Mouse (Mus musculus): ENCODE measurements around the gene Morn4. TPM values are rescaled to one million over a fixed set of nuclear protein-coding genes. Genes with fewer than 3 reads are reported as not detected.

The Morn4 gene
- total RNA-seq (2021) = 10 to 100 TPM; 71.3 to 73.3 TPM

DNA sequence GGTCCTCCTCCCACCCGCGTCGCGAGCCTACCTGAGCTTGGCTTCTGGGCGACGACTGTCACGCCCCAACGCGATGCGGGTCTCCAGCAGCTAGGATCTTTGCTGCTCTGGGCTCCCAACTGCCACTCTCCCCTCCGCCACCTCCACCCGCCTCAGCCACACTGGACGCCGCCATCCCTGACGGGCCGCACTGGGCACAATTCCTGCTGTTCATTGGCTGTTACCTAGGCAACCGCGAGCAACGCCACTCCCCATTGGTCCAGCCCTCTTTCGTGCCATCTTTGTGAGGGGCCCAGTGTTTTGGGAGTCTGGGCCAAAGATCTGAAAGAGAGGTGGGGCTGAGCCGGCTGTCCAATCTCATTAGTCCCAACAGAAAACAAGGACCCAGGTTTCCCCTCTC is at the start of gene Morn4:
Gene Morn4, minus strand, starts transcription at position 192 of the 400 bp plus-strand sequence.
- intact Hi-C loops (cut with DNase I) = no loop called here
- peak; percentile 94 to 95 for DNase-seq (ENCODE audit: extremely low spot score in 1 of 2, low spot score in 2 of 2)

DNA sequence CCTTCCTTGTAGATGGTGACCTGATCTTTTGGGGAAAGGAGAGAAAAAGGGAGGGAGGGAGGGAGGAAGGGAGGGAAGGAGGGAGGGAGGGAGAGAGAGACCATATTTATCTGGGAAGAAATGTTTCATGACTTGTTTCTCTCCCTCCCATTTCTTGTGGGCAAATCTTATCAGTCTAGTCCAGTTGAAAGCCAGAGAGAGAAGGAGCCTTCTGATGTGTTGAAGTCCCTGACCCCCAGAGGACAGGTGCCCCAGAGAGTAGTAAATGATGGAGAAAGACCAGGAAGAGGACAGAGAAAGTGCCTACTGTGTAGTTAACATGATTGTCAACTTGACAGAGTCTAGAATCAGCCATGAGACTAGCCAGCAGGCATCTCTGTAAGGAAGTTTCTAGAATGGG is 48.9 kb upstream of the Morn4 start:
- intact Hi-C loops (cut with DNase I) = no loop called here
- DNase-seq (ENCODE audit: extremely low spot score in 1 of 2, low spot score in 2 of 2) = no peak

DNA sequence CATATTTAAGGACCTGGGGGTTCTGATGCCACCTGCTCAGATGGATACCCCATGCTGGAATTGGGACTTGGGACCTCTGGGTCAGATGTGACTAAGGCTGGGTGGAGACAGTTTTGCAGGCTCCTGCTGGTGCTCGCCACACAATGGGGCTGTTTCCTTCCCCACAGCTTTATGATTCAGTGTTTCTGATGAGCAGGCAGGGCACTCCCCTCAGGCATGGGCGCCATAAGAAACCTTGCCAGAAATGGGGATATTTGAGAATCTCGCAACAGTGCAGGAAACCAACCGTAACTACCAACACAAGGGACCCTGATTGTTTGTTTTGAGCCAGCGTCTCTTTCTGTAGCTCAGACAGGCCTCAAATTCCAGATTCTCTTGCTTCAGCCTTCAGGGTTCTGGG is 44.9 kb upstream of the Morn4 start:
- intact Hi-C loops (cut with DNase I) = no loop called here

DNA sequence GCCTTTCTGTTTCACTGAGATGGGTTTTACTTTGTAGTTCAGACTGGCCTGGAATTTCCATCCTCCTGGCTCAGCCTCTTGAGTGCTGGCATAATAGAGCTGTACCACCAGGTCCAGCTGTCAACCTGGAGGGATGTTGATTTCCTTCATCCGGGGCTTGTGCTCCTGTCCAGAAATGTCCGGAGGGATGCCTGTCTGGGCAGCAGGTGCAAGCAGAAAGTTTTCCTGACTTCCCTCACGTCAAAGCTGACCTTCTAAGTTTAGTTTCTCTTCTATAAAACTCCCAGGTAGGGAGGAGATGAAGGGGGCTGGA is 44.1 kb upstream of the Morn4 start:
- intact Hi-C loops (cut with DNase I) = no loop called here
- no peak for DNase-seq (ENCODE audit: extremely low spot score in 1 of 2, low spot score in 2 of 2)

More for the DNA sequence above, 44.9 kb upstream of the Morn4 start:
- DNase-seq (ENCODE audit: extremely low spot score in 1 of 2, low spot score in 2 of 2) = no peak

DNA sequence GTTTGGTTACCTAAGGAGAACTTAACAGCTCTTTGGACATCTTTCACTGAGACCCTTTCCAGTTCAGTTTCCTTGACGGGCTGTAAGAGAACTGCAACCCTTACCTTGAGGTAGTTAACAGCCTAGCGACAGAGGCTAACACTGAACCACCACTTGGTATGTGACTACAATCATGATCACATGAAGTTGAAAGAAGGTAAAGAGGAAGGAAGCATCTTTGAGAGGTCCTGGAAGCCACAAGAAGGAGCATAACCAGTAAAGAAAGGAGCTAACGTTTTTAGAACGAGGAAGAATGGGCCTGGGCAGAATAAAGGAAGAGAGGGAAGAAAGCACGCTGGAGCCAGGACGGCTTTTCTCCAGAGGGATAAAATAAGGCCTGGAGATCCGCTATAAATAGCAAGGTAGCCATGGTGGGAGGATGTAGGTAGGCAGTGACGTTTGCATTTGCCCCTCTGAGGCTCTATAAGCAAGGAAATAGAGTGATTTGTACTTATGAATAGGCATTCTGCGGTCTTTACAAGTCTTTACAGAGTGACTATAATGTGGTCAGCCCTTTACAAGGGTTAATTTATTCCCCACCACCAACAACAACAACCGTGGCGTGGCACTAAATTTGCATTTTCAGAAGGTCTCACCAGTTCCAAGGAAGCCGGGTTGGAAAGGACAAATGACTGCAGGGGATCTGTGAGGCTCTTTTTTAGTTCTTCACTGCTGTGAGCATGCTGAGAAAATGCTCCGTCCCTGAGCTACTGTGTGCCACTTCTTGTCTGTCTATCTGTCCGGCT is 43.5 kb upstream of the Morn4 start:
- no peak for DNase-seq (ENCODE audit: extremely low spot score in 1 of 2, low spot score in 2 of 2)

DNA sequence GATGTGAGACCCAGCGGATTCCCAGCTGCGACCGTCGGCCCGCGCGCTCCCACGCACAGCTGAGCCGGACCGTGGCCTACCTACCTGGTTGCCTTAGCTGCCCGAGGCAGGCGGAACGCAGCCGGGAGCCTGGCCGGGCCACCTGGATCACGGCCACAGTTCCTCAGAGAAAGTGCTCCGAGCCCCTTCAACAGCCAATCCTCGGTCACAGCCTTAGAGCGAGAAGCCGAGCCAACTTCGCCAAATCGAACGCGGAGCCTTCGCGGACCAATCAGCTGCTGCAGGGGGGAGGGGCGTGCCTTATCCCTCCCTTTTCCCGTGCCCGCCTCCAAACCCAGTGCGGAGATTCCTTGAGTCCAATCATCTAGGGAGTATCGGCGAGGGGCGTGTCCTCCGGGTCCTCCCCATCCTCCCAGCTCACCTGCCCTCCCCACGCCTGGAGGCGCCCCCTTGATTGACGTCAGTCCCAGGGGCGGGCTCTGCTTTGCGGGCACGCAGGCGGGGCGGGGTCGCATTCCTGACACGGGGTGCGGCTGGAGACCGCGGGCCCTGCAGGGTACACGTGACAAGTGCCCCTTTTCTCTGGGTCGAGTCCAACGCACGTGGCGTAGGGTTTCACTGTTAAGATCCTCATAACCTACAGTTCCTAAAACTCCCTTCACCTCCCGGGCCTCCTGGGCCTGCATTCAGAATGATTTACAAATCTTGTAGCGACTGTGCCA is 42.8 kb upstream of the Morn4 start, which contains the start of gene Avpi1:
Gene Avpi1, minus strand, starts transcription at position 273 of the 722 bp plus-strand sequence.
- intact Hi-C loops (cut with DNase I) = no loop called here

More for the DNA sequence above, 43.5 kb upstream of the Morn4 start:
- intact Hi-C loops (cut with DNase I) = no loop called here

DNA sequence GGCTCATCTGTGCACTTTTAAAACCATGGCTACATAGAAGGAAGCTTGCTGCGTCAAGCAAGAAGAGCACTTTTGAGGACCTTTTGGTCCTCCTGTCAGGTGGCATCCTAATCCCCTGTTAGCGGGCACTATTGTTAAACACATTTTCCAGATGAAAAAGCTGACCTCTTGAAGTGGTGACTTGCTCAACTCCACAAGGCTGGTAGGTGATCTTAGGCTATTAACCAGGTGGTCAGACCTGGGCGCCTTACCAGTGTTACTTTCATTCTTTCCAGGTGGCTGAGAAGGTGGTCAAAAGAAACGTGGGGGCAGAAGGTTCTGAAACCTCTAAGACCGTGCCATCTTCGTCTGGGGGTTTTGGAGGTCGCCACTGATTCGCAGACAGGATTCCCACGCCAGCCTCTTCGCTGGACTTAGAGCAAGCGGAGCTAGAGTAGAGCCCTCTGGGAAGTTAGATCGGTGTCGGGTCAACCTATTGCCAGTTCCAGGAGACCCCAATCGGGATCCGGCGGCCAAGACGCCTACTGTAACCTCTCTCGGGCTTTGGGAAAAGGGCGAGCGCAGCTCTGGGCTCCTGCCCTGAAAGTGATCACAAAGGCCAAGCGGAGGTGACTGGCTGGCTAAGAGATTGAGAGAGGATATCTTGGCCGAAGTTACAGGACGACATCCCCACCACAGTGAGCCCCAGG is 42.0 kb upstream of the Morn4 start:
- no peak for DNase-seq (ENCODE audit: extremely low spot score in 1 of 2, low spot score in 2 of 2)
- intact Hi-C loops (cut with DNase I) = no loop called here

More for the DNA sequence above, 42.8 kb upstream of the Morn4 start, which contains the start of gene Avpi1:
- peak; percentile 98 to 99 for DNase-seq (ENCODE audit: extremely low spot score in 1 of 2, low spot score in 2 of 2)

DNA sequence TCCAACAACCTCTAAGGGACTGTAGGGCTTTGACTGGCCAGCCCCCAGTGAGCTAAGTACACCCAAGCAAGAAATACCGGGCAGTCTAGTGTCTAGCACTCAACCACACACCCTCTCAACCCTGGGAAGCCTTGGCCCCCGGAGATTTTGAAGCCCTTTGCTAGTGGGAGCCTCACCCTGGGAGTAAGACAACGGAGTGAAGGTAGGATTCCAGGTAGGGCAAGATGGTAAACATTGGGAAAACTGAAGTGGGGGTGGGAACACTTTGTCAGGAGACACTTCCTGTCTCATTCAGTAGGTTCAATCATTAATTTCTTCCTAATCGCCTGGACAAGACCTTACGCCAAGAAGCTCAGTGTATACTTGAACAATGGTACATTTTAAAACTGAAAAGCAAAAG is 40.9 kb upstream of the Morn4 start:
- no peak for DNase-seq (ENCODE audit: extremely low spot score in 1 of 2, low spot score in 2 of 2)
- intact Hi-C loops (cut with DNase I) = no loop called here

DNA sequence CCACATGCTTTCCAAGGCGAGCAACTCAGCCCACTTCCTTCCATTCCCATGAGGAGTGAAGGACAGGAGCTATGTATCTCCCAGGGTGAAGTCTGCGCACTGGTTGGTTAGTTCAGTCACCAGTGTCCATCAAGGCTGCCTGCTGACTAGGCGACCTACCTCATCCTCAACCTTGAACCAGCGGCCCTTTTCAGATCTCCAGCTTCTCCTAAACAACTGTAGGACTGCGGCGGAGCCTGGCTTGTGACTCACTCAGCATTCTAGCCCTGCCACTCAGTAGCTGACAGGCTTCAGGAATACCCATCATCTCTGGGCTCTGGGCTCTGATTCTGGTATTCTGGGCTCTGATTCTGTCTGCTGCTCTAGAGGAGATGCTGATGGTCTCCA is 40.1 kb upstream of the Morn4 start:
- intact Hi-C loops (cut with DNase I) = no loop called here
- no peak for DNase-seq (ENCODE audit: extremely low spot score in 1 of 2, low spot score in 2 of 2)

DNA sequence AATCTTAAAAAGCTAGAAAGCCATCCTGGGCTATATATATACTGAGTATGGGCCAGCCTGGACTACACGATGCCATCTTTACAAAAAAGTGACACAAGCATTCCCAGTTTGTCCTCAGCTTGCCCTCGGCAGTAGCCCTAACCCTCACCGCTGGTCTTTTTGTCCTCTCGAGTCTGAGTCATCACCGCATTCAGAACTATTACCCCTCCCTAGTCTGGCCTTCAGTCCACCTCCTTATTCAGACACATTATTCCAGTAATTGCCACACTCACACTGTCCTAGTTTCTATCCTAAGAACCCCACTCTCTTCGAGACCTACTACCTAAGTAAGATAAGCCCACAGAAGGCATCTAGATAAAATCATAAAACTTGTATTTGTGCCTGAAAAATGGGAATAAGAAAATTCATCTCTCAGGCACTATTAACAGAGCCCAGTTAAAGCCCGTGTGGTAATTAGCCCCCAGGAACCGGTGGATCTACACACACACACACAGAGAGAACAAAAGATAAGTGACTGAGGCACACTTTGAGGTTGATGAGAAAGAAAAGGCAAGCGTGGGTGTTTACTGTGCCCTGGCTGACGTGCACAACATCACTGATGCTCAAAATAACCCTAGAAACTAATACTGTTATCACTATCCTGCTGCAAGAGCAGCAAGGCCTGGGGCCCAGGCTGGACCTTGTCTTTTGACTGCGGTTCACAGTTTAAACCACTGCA is 39.5 kb upstream of the Morn4 start:
- intact Hi-C loops (cut with DNase I) = no loop called here
- no peak for DNase-seq (ENCODE audit: extremely low spot score in 1 of 2, low spot score in 2 of 2)

DNA sequence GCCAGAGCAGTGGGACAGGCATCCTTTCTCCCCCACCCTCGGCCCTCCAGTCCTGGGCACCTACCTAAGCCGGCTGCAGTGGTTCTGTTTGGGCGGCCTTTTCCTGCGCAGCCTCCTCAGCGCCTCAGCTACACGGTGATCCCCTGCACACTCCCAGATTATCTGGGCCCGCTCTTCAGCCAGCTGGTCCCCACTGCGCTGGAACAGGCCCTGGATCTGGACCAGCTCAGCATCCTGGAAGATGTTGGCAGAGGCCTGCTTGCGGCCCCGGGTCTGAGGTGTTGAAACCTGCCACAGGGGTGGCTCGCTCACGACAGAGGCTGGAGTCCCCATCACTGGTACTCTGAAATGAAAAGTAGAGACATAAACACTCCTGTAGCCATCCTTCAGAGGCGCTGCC is 38.5 kb upstream of the Morn4 start:
- no peak for DNase-seq (ENCODE audit: extremely low spot score in 1 of 2, low spot score in 2 of 2)
- intact Hi-C loops (cut with DNase I) = no loop called here

DNA sequence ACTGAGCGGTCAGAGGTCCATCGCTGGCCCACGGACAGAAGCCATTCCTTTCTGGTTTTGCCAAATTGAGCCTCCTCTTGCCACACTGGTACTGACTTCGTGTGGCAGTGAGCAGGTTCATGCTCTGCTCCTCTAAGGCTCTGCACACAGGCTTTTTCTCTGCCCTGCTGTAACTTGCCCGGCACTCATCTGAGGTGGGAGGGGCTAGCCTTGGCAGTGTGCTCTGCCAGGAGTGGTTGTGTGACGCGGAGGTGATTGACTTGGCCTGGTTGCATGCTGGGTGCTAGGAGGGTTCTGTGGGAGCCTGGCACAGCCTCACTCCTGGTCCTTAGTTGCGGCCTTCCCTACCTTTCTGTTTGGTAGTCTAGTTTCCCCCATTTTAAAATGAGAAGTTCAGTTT is 34.3 kb upstream of the Morn4 start:
- no peak for DNase-seq (ENCODE audit: extremely low spot score in 1 of 2, low spot score in 2 of 2)
- intact Hi-C loops (cut with DNase I) = no loop called here

DNA sequence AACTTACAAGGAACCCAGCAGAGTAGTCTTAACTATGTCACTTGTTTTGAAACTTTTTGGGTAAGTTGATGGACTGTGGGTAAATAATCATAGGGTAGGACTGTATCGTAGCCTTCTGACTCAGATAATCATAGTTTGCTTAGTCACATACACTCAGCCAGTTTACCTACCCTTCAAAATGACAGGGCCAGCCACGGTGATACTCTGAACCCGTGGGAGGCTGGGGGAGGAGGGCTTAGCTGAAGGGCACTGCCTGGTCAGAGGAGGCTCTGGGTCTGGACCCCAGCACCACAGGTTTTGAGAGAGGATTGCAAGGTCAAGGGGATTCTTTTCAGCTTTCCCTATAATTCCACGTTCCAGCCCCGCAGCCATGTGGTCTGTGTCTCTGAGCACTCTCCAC is 32.4 kb upstream of the Morn4 start:
- intact Hi-C loops (cut with DNase I) = no loop called here
- DNase-seq (ENCODE audit: extremely low spot score in 1 of 2, low spot score in 2 of 2) = no peak

DNA sequence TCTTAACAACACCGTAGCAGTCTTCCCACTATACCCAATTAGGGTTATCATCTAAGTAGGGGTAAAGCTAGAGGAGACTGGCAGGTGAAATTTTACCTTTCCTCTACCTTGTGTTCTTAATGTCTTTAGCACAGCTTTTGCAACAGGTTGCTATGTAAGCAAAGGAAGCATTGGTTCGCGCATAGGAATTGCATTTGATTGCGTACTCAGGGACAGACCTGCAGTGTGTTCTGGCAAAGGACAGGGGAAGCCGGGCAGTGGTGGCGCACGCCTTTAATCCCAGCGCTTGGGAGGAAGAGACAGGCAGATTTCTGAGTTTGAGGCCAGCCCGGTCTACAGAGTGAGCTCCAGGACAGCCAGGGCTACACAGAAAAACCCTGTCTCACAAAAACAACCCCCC is 32.0 kb upstream of the Morn4 start:
- no peak for DNase-seq (ENCODE audit: extremely low spot score in 1 of 2, low spot score in 2 of 2)

DNA sequence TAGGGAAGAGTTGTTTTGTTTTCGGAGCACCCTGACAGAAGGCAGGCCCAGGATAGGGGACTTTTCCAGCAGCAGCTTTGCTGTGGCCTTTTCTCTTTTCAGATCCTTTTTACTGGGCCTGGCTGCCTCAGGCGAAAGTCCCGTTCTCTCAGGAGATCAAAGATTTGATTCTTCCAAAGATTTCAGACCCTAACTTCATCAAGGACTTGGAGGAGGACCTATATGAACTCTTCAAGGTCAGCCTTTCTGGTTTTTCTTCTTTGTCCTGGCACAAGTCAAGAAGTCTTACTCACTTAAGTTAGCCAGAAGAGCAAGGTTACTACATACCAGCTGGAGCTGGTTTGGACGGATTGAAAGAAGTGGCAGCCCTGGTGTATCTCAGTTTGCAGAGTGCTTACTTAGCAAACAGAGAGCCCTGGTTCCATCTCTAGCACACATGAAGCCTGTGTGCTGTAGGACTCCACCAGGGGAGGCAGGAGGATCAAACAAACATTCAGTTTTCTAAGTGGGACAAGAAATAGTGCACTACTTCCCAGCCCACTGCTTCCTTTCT is 29.7 kb upstream of the Morn4 start:
- intact Hi-C loops (cut with DNase I) = no loop called here
- no peak for DNase-seq (ENCODE audit: extremely low spot score in 1 of 2, low spot score in 2 of 2)

More for the DNA sequence above, 32.0 kb upstream of the Morn4 start:
- intact Hi-C loops (cut with DNase I) = no loop called here

DNA sequence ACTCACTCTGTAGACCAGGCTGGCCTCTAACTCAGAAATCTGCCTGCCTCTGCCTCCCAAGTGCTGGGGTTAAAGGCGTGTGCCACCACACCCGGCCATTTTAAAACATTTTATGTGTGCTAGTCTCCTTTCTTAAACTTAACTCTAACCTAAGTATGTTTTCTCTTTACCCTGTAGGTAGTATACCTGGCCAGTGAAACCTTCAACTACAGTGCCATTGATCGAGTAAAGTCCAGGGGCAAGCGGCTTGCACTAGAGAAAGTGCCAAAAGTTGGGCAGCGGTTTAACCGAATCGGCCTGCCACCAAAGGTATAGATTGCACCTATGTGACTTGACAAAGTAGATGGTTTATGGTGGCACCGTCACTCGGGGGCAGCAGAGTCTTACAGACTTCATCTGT is 18.5 kb upstream of the Morn4 start:
- intact Hi-C loops (cut with DNase I) = no loop called here
- DNase-seq (ENCODE audit: extremely low spot score in 1 of 2, low spot score in 2 of 2) = no peak

DNA sequence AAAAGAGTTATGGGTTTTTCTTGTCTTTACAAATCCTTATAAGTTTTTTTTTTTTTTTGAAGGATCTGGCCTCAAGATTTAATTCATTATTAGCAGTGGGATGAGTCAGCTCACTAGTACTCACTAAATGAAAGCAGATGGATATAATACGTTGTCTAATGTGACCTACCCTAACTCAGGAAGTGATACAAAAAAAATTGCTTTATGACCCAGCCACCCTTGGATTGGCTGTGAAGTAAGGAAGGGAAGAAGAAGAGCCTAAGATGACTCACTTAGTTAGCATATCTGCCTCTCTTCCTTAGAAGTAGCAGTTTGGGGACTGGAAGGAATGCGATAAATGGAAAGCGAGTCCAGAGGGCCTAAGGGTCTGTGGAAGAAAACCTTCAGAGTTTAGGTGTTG is 13.2 kb upstream of the Morn4 start:
- intact Hi-C loops (cut with DNase I) = no loop called here
- no peak for DNase-seq (ENCODE audit: extremely low spot score in 1 of 2, low spot score in 2 of 2)

DNA sequence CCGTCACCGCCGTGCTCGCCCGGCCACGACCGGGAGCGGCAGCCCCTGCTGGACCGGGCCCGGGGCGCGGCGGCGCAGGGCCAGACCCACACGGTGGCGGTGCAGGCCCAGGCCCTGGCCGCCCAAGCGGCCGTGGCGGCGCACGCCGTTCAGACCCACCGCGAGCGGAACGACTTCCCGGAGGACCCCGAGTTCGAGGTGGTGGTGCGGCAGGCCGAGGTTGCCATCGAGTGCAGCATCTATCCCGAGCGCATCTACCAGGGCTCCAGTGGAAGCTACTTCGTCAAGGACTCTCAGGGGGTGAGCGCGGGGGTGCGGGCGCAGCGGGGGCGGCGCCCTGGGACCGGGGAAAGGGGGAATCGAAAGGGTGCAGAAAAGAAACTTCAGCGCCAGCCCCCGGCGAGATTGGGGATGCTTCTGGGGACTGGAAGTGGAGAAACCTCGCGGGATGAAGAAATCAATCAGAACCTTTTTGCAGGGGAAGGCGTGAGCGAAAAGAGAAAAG is 4.5 kb upstream of the Morn4 start:
- DNase-seq (ENCODE audit: extremely low spot score in 1 of 2, low spot score in 2 of 2) = peak in 1 of 2 experiments; percentile 64
- intact Hi-C loops (cut with DNase I) = no loop called here
